In the genomic region with DNA sequence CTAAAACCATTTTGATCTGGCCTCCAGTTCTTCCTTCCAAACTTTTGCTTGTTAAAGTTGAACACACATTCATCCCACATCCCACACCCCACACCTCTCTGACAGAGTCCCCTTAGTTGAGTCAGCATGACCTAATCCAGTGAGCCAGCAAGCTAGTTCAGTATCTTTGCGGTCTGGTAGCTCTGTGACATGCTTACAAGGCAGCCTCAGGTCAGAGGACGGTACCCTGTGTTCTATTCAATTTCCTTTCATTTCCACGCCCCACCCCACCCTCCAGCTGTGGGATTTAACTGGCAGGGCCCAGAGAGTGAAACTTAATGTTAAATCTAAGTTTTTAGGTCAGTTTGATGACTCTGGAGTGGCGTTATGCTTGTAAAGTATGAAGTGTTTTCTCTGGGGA, we compare ENCODE assay signal across 12 mouse cellular contexts.
DNase-seq lines count a peak whose midpoint lies in the region; ATAC-seq and TF ChIP-seq lines count a peak whose summit lies in the region.
"Had no signal": no experiment of that assay in that cellular context is flagged by ENCODE, and none has a peak within 500 bp of the region (broad histone marks: within the 10 kb centered on the region; RNA-seq: fewer than 3 reads in every experiment).

No protein-coding gene starts in this region.

- H3K27ac ChIP-seq in gastrocnemius, adult 2 months, result peak overlapping the region; percentile 72
- peak overlapping the region; percentile 77 for H3K27ac ChIP-seq in kidney, postnatal 0 days
- H3K27ac ChIP-seq: hindbrain, embryonic 15.5 days had no signal

- H3K9ac ChIP-seq in kidney, postnatal 0 days (ENCODE audit: low read depth, low read length), result no peak overlapping the region
- H3K9ac ChIP-seq: hindbrain, embryonic 15.5 days had no signal

- H3K4me1 ChIP-seq in kidney, postnatal 0 days (replicated peaks; ENCODE audit: insufficient read depth, low read length), result 0 out of 2 replicates have a peak, but pooled peaks cover 2% of the 10 kb centered on the region
- H3K4me1 ChIP-seq: hindbrain, embryonic 15.5 days had no signal

- H3K4me2 ChIP-seq in kidney, postnatal 0 days (ENCODE audit: low read length), result no peak overlapping the region
- H3K4me2 ChIP-seq: hindbrain, embryonic 15.5 days had no signal

- H3K36me3 ChIP-seq in kidney, postnatal 0 days (ENCODE audit: insufficient read depth, low read length), result no peaks in the 10 kb centered on the region
- H3K36me3 ChIP-seq: hindbrain, embryonic 15.5 days had no signal

- ATAC-seq in kidney, postnatal 0 days (replicated peaks; ENCODE audit: low FRiP score, low read depth), result peak; percentile 89

- no peaks in the 10 kb centered on the region for H3K27me3 ChIP-seq in kidney, postnatal 0 days (ENCODE audit: insufficient read depth, low read length)
- H3K27me3 ChIP-seq: hindbrain, embryonic 15.5 days had no signal

- peak; percentile 59 for DNase-seq in gastrocnemius, adult 2 months
- no peak for DNase-seq in gastrocnemius, postnatal 10 days
- peak; percentile 14 for DNase-seq in CD4-positive helper T cell, adult 2 months (ENCODE audit: low read depth, low spot score)
- DNase-seq in gastrocnemius, postnatal 14 days, result peak; percentile 39
- peak; percentile 62 for DNase-seq in kidney, postnatal 0 days (ENCODE audit: low spot score)
- no peak for DNase-seq in ovary, adult 18-20 months (ENCODE audit: low spot score)
- DNase-seq in left cerebral cortex, postnatal 36 days (ENCODE audit: low spot score in 2 of 2), result no peak
- no peak for DNase-seq in layer of hippocampus, postnatal 14 days (ENCODE audit: low spot score in 2 of 2)
- DNase-seq: layer of hippocampus, postnatal 36 days; right cerebral cortex, postnatal 14 days; thymus, adult 2 months had no signal

- intact Hi-C loops in gastrocnemius, adult 2 months (cut with DNase I), result no loop called here
- intact Hi-C loops in gastrocnemius, postnatal 14 days (cut with DNase I; ENCODE audit: low total_unique reads), result no loop called here
- intact Hi-C loops in left cerebral cortex, postnatal 36 days (cut with DNase I), result no loop called here

- WGBS in kidney, postnatal 0 days, result 32% methylated on average over 4 of the region's 4 CpGs

- no peak overlapping the region for H3K4me3 ChIP-seq in gastrocnemius, adult 2 months
- H3K4me3 ChIP-seq in kidney, postnatal 0 days (replicated peaks; ENCODE audit: low read depth, low read length), result no peak overlapping the region
- H3K4me3 ChIP-seq: hindbrain, embryonic 15.5 days had no signal

- H3K9me3 ChIP-seq in kidney, postnatal 0 days (replicated peaks; ENCODE audit: low read length), result no peaks in the 10 kb centered on the region
- H3K9me3 ChIP-seq: hindbrain, embryonic 15.5 days had no signal

- TF ChIP-seq CTCF in gastrocnemius, adult 2 months (IDR thresholded peaks at IDR 0.05), result no peak
- no peak for TF ChIP-seq CTCF in kidney, postnatal 0 days (IDR thresholded peaks at IDR 0.05; ENCODE audit: low read depth)

Comparison
In these comparisons a context has a peak if more than half of its experiments do, and no peak if none do; other contexts are left out.
1. DNase-seq: peak in gastrocnemius, adult 2 months (single experiment), CD4-positive helper T cell, adult 2 months (single experiment), gastrocnemius, postnatal 14 days (single experiment) and kidney, postnatal 0 days (single experiment); none in gastrocnemius, postnatal 10 days (single experiment), ovary, adult 18-20 months (single experiment), left cerebral cortex, postnatal 36 days (0 of 2) and layer of hippocampus, postnatal 14 days (0 of 2).